Mouse (Mus musculus) neural tube, embryonic 12.5 days (tissue): ENCODE results near the gene Tbrg4. TPM values are rescaled to one million over a fixed set of nuclear protein-coding genes. Genes with fewer than 3 reads are reported as not detected.
A peak's percentile ranks its signal among the peaks of the same experiment; 100 is the strongest.

Source experiments
- ATAC-seq: fragments of 200-750 bp; cut with Nextera tagmentation; 2 replicates; pipeline ENCODE4 v1.8.0; 2017; ENCODE audit warnings: low read depth, mild to moderate bottlenecking, moderate TSS enrichment, moderate library complexity; ENCODE audit not compliant: low FRiP score
- H3K27ac ChIP-seq: fragments of 300-500 bp; sonication (generic); 2 replicates; pipeline ENCODE4 v1.5.1; 2016
- H3K27me3 ChIP-seq: fragments of 300-500 bp; sonication (generic); replicated peaks from 2 replicates; pipeline ENCODE4 v1.6.1; 2016; ENCODE audit warnings: mild to moderate bottlenecking
- H3K36me3 ChIP-seq: fragments of 300-500 bp; sonication (generic); 2 replicates; pipeline ENCODE4 v1.6.1; 2016; ENCODE audit warnings: mild to moderate bottlenecking
- H3K4me1 ChIP-seq: fragments of 300-500 bp; sonication (generic); 2 replicates; pipeline ENCODE4 v1.6.1; 2016
- H3K4me2 ChIP-seq: fragments of 300-500 bp; sonication (generic); replicated peaks from 2 replicates; pipeline ENCODE4 v1.6.1; 2016; ENCODE audit warnings: mild to moderate bottlenecking
- H3K4me3 ChIP-seq: fragments of 300-500 bp; sonication (generic); 2 replicates; pipeline ENCODE4 v1.5.1; 2016
- H3K9ac ChIP-seq: fragments of 300-500 bp; sonication (generic); 2 replicates; pipeline ENCODE4 v1.6.1; 2016; ENCODE audit warnings: mild to moderate bottlenecking
- H3K9me3 ChIP-seq: fragments of 300-500 bp; sonication (generic); 2 replicates; pipeline ENCODE4 v1.6.1; 2016; ENCODE audit warnings: mild to moderate bottlenecking
- WGBS: fragments of 180-500 bp; shearing (Covaris S2); methylation state at CpG from one replicate; pipeline ENCODE4 v1.1.7; 2016; 5-methylcytosine and 5-hydroxymethylcytosine counted together
- polyA plus RNA-seq: library from polyadenylated mRNA; unstranded; fragments of >200 nt; fragmentation: Nextera tagmentation; extraction: Ambion mirVana; gene quantifications from 2 replicates; pipeline ENCODE4 v1.2.1, GENCODE M21; 2016

Tbrg4 gene
- polyA plus RNA-seq, 1 experiment from 2014 or later: 46.3 TPM

- H3K27me3 ChIP-seq: 0 out of 2 replicates have a peak, but pooled peaks cover 3% of the 10 kb centered on the region
- peaks cover 20% of the 10 kb centered on the region for H3K36me3 ChIP-seq
- WGBS: 5% methylated on average over 31 of the region's 41 CpGs
- peak; percentile 90 for ATAC-seq
- H3K27ac ChIP-seq: peak within 1 kb of the TSS; percentile 91
- peak within 1 kb of the TSS; percentile 59 for H3K4me3 ChIP-seq
- H3K4me2 ChIP-seq: peak within 1 kb of the TSS; percentile 76
- H3K4me1 ChIP-seq: peaks cover 44% of the 10 kb centered on the region
- H3K9me3 ChIP-seq: no peaks in the 10 kb centered on the region
- H3K9ac ChIP-seq: peak within 1 kb of the TSS; percentile 83
Observed at GRCm38 (mm10) chr11:6605491-6606399, 20.1 kb downstream of the Tbrg4 start, which contains the start of gene Nacad. Gene Nacad, minus strand, starts transcription at chr11:6606053.

- ATAC-seq: peak; percentile 13
- WGBS: 12% methylated on average over 13 of the region's 13 CpGs
- peak overlapping the region; percentile 91 for H3K27ac ChIP-seq
- no peaks in the 10 kb centered on the region for H3K9me3 ChIP-seq
- peaks cover 47% of the 10 kb centered on the region for H3K4me1 ChIP-seq
- H3K27me3 ChIP-seq: 0 out of 2 replicates have a peak, but pooled peaks cover 3% of the 10 kb centered on the region
- peaks cover 25% of the 10 kb centered on the region for H3K36me3 ChIP-seq
- H3K9ac ChIP-seq: peak overlapping the region; percentile 83
- peak overlapping the region; percentile 76 for H3K4me2 ChIP-seq
- H3K4me3 ChIP-seq: peak overlapping the region; percentile 59
Observed at GRCm38 (mm10) chr11:6605021-6605481, 20.8 kb downstream of the Tbrg4 start.

- Histone ChIP-seq H3K4me2 (peak overlapping the region; percentile 76), H3K4me3 (peak overlapping the region; percentile 59), H3K9ac (peak overlapping the region; percentile 83), H3K27me3 (0 out of 2 replicates have a peak, but pooled peaks cover 3% of the 10 kb centered on the region), H3K9me3 (no peaks in the 10 kb centered on the region), H3K4me1 (peaks cover 52% of the 10 kb centered on the region), H3K36me3 (peaks cover 28% of the 10 kb centered on the region), H3K27ac (peak overlapping the region; percentile 91)
- no peak for ATAC-seq
Observed at GRCm38 (mm10) chr11:6604604-6604936, 21.3 kb downstream of the Tbrg4 start.

- peaks cover 28% of the 10 kb centered on the region for H3K36me3 ChIP-seq
- peak overlapping the region; percentile 76 for H3K4me2 ChIP-seq
- H3K4me1 ChIP-seq: peaks cover 57% of the 10 kb centered on the region
- H3K27me3 ChIP-seq: 0 out of 2 replicates have a peak, but pooled peaks cover 3% of the 10 kb centered on the region
- no peaks in the 10 kb centered on the region for H3K9me3 ChIP-seq
- peak; percentile 31 for ATAC-seq
- peak overlapping the region; percentile 91 for H3K27ac ChIP-seq
- peak overlapping the region; percentile 59 for H3K4me3 ChIP-seq
- peak overlapping the region; percentile 83 for H3K9ac ChIP-seq
- WGBS: 18% methylated on average over 12 of the region's 12 CpGs
Observed at GRCm38 (mm10) chr11:6603887-6604603, 21.8 kb downstream of the Tbrg4 start.

GRCm38 (mm10) chr11:6603224-6603623 lies 22.6 kb downstream of the Tbrg4 start:
- peak overlapping the region; percentile 59; the same call in 1 of the 2 replicates for H3K4me3 ChIP-seq
- peak overlapping the region; percentile 76 for H3K4me2 ChIP-seq
- no peak overlapping the region for H3K27ac ChIP-seq
- H3K27me3 ChIP-seq: 0 out of 2 replicates have a peak, but pooled peaks cover 3% of the 10 kb centered on the region
- H3K36me3 ChIP-seq: peaks cover 28% of the 10 kb centered on the region
- peak overlapping the region; percentile 83 for H3K9ac ChIP-seq
- no peaks in the 10 kb centered on the region for H3K9me3 ChIP-seq
- peaks cover 65% of the 10 kb centered on the region for H3K4me1 ChIP-seq
- ATAC-seq: no peak
- WGBS: 76% methylated on average over 9 of the region's 9 CpGs

GRCm38 (mm10) chr11:6602662-6603061 lies 23.2 kb downstream of the Tbrg4 start:
- Histone ChIP-seq H3K4me3 (no peak overlapping the region), H3K36me3 (peaks cover 34% of the 10 kb centered on the region)

GRCm38 (mm10) chr11:6601649-6602480 lies 24.0 kb downstream of the Tbrg4 start:
- H3K9me3 ChIP-seq: no peaks in the 10 kb centered on the region
- WGBS: 78% methylated on average over 20 of the region's 20 CpGs
- H3K4me2 ChIP-seq: peak overlapping the region; percentile 76; the same call in 1 of the 2 replicates
- H3K36me3 ChIP-seq: peaks cover 40% of the 10 kb centered on the region
- no peak overlapping the region for H3K27ac ChIP-seq
- no peak overlapping the region for H3K9ac ChIP-seq
- peaks cover 73% of the 10 kb centered on the region for H3K4me1 ChIP-seq
- H3K27me3 ChIP-seq: 0 out of 2 replicates have a peak, but pooled peaks cover 3% of the 10 kb centered on the region
- no peak overlapping the region for H3K4me3 ChIP-seq
- no peak for ATAC-seq

More at GRCm38 (mm10) chr11:6602662-6603061, 23.2 kb downstream of the Tbrg4 start:
- 86% methylated on average over 9 of the region's 9 CpGs for WGBS
- Histone ChIP-seq H3K27me3 (0 out of 2 replicates have a peak, but pooled peaks cover 3% of the 10 kb centered on the region), H3K4me2 (peak overlapping the region; percentile 76), H3K4me1 (peaks cover 71% of the 10 kb centered on the region), H3K9ac (peak overlapping the region; percentile 40; the same call in 1 of the 2 replicates), H3K9me3 (no peaks in the 10 kb centered on the region), H3K27ac (no peak overlapping the region)
- no peak for ATAC-seq

- 0 out of 2 replicates have a peak overlapping the region, but pooled peaks have one; percentile 54 for H3K4me2 ChIP-seq
- H3K27me3 ChIP-seq: 0 out of 2 replicates have a peak, but pooled peaks cover 3% of the 10 kb centered on the region
- peak overlapping the region; percentile 51; the same call in 1 of the 2 replicates for H3K9ac ChIP-seq
- no peak overlapping the region for H3K4me3 ChIP-seq
- H3K27ac ChIP-seq: no peak overlapping the region
- no peaks in the 10 kb centered on the region for H3K9me3 ChIP-seq
- 86% methylated on average over 8 of the region's 8 CpGs for WGBS
- no peak for ATAC-seq
- H3K36me3 ChIP-seq: peaks cover 55% of the 10 kb centered on the region
- H3K4me1 ChIP-seq: peaks cover 62% of the 10 kb centered on the region
Observed at GRCm38 (mm10) chr11:6600284-6600944, 25.5 kb downstream of the Tbrg4 start.

GRCm38 (mm10) chr11:6599831-6600230 lies 26.0 kb downstream of the Tbrg4 start:
- 76% methylated on average over 6 of the region's 6 CpGs for WGBS
- peak; percentile 4; the same call in 1 of the 2 replicates for ATAC-seq
- Histone ChIP-seq H3K4me1 (peaks cover 57% of the 10 kb centered on the region), H3K27me3 (0 out of 2 replicates have a peak, but pooled peaks cover 3% of the 10 kb centered on the region), H3K36me3 (peaks cover 61% of the 10 kb centered on the region), H3K9ac (peak overlapping the region; percentile 51), H3K9me3 (no peaks in the 10 kb centered on the region), H3K4me2 (peak overlapping the region; percentile 54), H3K27ac (peak overlapping the region; percentile 74; the same call in 1 of the 2 replicates), H3K4me3 (no peak overlapping the region)

- Histone ChIP-seq H3K27me3 (0 out of 2 replicates have a peak, but pooled peaks cover 3% of the 10 kb centered on the region), H3K9me3 (no peaks in the 10 kb centered on the region), H3K4me1 (peaks cover 50% of the 10 kb centered on the region), H3K27ac (peak overlapping the region; percentile 74), H3K4me2 (peak overlapping the region; percentile 54), H3K9ac (peak overlapping the region; percentile 51), H3K36me3 (peaks cover 68% of the 10 kb centered on the region), H3K4me3 (peak overlapping the region; percentile 14)
- 17% methylated on average over 26 of the region's 27 CpGs for WGBS
- ATAC-seq: peak; percentile 56
Observed at GRCm38 (mm10) chr11:6599011-6599681, 26.7 kb downstream of the Tbrg4 start.
